Mouse (Mus musculus) kidney, postnatal 0 days (tissue): ENCODE data around the gene Cdk17. TPM values are rescaled to one million over a fixed set of nuclear protein-coding genes. Genes with fewer than 3 reads are reported as not detected.

Source experiments
- ATAC-seq: fragments of 200-750 bp; cut with Nextera tagmentation; replicated peaks from 2 replicates; pipeline ENCODE4 v1.8.0; 2017; ENCODE audit warnings: low read depth, moderate number of reproducible peaks, moderate TSS enrichment, moderate library complexity; ENCODE audit not compliant: low FRiP score
- DNase-seq: peaks from one replicate; pipeline ENCODE4 v3.0.0-alpha.2; 2016; ENCODE audit warnings: low spot score
- H3K27ac ChIP-seq: fragments of 300-500 bp; sonication (generic); 2 replicates; pipeline ENCODE4 v1.5.1; 2014; ENCODE audit warnings: mild to moderate bottlenecking
- H3K27me3 ChIP-seq: fragments of 300-500 bp; sonication (generic); 2 replicates; pipeline ENCODE4 v1.6.1; 2014; ENCODE audit warnings: low read length, mixed read lengths; ENCODE audit not compliant: insufficient read depth
- H3K36me3 ChIP-seq: fragments of 300-500 bp; sonication (generic); 2 replicates; pipeline ENCODE4 v1.6.1; 2014; ENCODE audit warnings: low read length, mixed read lengths; ENCODE audit not compliant: insufficient read depth
- H3K4me1 ChIP-seq: fragments of 300-500 bp; sonication (generic); replicated peaks from 2 replicates; pipeline ENCODE4 v1.6.1; 2014; ENCODE audit warnings: antibody characterized with exemption, low read length, mixed read lengths; ENCODE audit not compliant: insufficient read depth
- H3K4me2 ChIP-seq: fragments of 300-500 bp; sonication (generic); 2 replicates; pipeline ENCODE4 v1.6.1; 2014; ENCODE audit warnings: mild to moderate bottlenecking, low read length, moderate library complexity, mixed read lengths
- H3K4me3 ChIP-seq: fragments of 300-500 bp; sonication (generic); replicated peaks from 2 replicates; pipeline ENCODE4 v1.5.1; 2014; ENCODE audit warnings: low read depth, low read length
- H3K9ac ChIP-seq: fragments of 300-500 bp; sonication (generic); 2 replicates; pipeline ENCODE4 v1.6.1; 2014; ENCODE audit warnings: low read depth, low read length
- H3K9me3 ChIP-seq: fragments of 300-500 bp; sonication (generic); replicated peaks from 2 replicates; pipeline ENCODE4 v1.6.1; 2016; ENCODE audit warnings: low read length, inconsistent platforms, mixed read lengths
- CTCF ChIP-seq: IDR thresholded peaks from 2 replicates; pipeline ENCODE4 v1.5.1; 2016; ENCODE audit warnings: antibody characterized with exemption, low read depth, mild to moderate bottlenecking, moderate library complexity
- WGBS: fragments of 180-500 bp; shearing (Covaris S2); extraction: QIAGEN DNeasy Blood & Tissue Kit; methylation state at CpG from one replicate; pipeline ENCODE4 v1.1.7; 2014; 5-methylcytosine and 5-hydroxymethylcytosine counted together
- polyA plus RNA-seq: library from polyadenylated mRNA; unstranded; fragments of >200 nt; fragmentation: Nextera tagmentation; extraction: Ambion mirVana; gene quantifications from 2 replicates; pipeline ENCODE4 v1.2.1, GENCODE M21; 2015

The Cdk17 gene
- polyA plus RNA-seq, 1 experiment from 2014 or later, result 16.4 TPM

- H3K36me3 ChIP-seq, result peaks cover 22% of the 10 kb centered on the region
- no peak for TF ChIP-seq CTCF
- peak; percentile 65 for DNase-seq
- WGBS, result 44% methylated on average over 9 of the region's 9 CpGs
- no peak overlapping the region for H3K9ac ChIP-seq
- H3K4me3 ChIP-seq, result no peak overlapping the region
- no peaks in the 10 kb centered on the region for H3K27me3 ChIP-seq
- no peaks in the 10 kb centered on the region for H3K9me3 ChIP-seq
- no peaks in the 10 kb centered on the region for H3K4me1 ChIP-seq
- no peak for ATAC-seq
- no peak overlapping the region for H3K4me2 ChIP-seq
- no peak overlapping the region for H3K27ac ChIP-seq
Observed at GRCm38 (mm10) chr10:93239201-93239806, 78.6 kb downstream of the Cdk17 start.

- ATAC-seq (no peak), DNase-seq (no peak)
- 23% methylated on average over 3 of the region's 3 CpGs for WGBS
- no peak overlapping the region for H3K4me3 ChIP-seq
- H3K9ac ChIP-seq, result no peak overlapping the region
- no peaks in the 10 kb centered on the region for H3K4me1 ChIP-seq
- no peak overlapping the region for H3K27ac ChIP-seq
- H3K27me3 ChIP-seq, result no peaks in the 10 kb centered on the region
- no peak for TF ChIP-seq CTCF
- H3K4me2 ChIP-seq, result no peak overlapping the region
- H3K9me3 ChIP-seq, result no peaks in the 10 kb centered on the region
- peaks cover 17% of the 10 kb centered on the region; the same call in 1 of the 2 replicates for H3K36me3 ChIP-seq
Observed at GRCm38 (mm10) chr10:93242208-93242607, 81.5 kb downstream of the Cdk17 start.

GRCm38 (mm10) chr10:93242861-93243260 is 82.2 kb downstream of the Cdk17 start:
- ATAC-seq, result no peak
- Histone ChIP-seq H3K9ac (no peak overlapping the region), H3K4me1 (no peaks in the 10 kb centered on the region), H3K27ac (no peak overlapping the region), H3K4me2 (no peak overlapping the region), H3K9me3 (no peaks in the 10 kb centered on the region), H3K36me3 (peaks cover 15% of the 10 kb centered on the region; the same call in 1 of the 2 replicates), H3K27me3 (no peaks in the 10 kb centered on the region), H3K4me3 (no peak overlapping the region)
- DNase-seq, result no peak
- TF ChIP-seq CTCF, result no peak
- 17% methylated on average over 5 of the region's 5 CpGs for WGBS

GRCm38 (mm10) chr10:93244209-93244705 is 83.6 kb downstream of the Cdk17 start:
- TF ChIP-seq CTCF, result no peak
- no peak overlapping the region for H3K27ac ChIP-seq
- H3K4me3 ChIP-seq, result no peak overlapping the region
- H3K36me3 ChIP-seq, result peaks cover 10% of the 10 kb centered on the region; the same call in 1 of the 2 replicates
- H3K27me3 ChIP-seq, result no peaks in the 10 kb centered on the region
- DNase-seq (no peak), ATAC-seq (no peak)
- H3K9ac ChIP-seq, result no peak overlapping the region
- WGBS, result 66% methylated on average over 10 of the region's 10 CpGs
- H3K4me1 ChIP-seq, result no peaks in the 10 kb centered on the region
- no peaks in the 10 kb centered on the region for H3K9me3 ChIP-seq
- H3K4me2 ChIP-seq, result no peak overlapping the region

- Histone ChIP-seq H3K9ac (no peak overlapping the region), H3K27ac (no peak overlapping the region), H3K9me3 (no peaks in the 10 kb centered on the region), H3K4me2 (no peak overlapping the region), H3K36me3 (0 out of 2 replicates have a peak, but pooled peaks cover 7% of the 10 kb centered on the region), H3K4me1 (0 out of 2 replicates have a peak, but pooled peaks cover 2% of the 10 kb centered on the region), H3K27me3 (no peaks in the 10 kb centered on the region), H3K4me3 (no peak overlapping the region)
- 93% methylated on average over 7 of the region's 7 CpGs for WGBS
- no peak for TF ChIP-seq CTCF
- no peak for DNase-seq
- no peak for ATAC-seq
Observed at GRCm38 (mm10) chr10:93246185-93246920, 85.7 kb downstream of the Cdk17 start.

DNA sequence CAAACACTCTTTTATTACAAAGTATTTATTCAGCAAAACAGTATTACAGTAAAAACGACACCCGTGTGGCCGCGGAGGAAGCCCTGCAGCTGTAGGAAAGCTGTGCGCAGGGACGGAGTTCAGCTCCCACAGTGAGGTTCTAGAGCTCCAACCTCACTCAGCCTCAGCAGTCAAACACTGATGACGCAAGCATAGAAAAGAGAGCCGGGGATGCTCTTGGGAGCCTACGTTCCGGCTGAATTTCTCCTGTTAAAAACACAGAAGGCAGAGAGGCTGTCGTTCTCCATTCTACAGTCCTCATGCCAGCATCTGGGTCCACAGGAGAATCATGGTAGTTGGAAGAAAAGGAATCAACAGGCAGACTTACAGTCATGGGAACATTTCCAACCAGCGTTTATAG is 86.7 kb downstream of the Cdk17 start:
- no peak for TF ChIP-seq CTCF
- Histone ChIP-seq H3K4me2 (no peak overlapping the region), H3K27ac (no peak overlapping the region), H3K9ac (no peak overlapping the region), H3K4me3 (no peak overlapping the region), H3K4me1 (0 out of 2 replicates have a peak, but pooled peaks cover 6% of the 10 kb centered on the region), H3K36me3 (0 out of 2 replicates have a peak, but pooled peaks cover 10% of the 10 kb centered on the region), H3K9me3 (no peaks in the 10 kb centered on the region), H3K27me3 (no peaks in the 10 kb centered on the region)
- ATAC-seq (no peak), DNase-seq (no peak)
- 70% methylated on average over 12 of the region's 12 CpGs for WGBS
